Mouse (Mus musculus): ENCODE data around the gene Gabrr3. TPM values are rescaled to one million over a fixed set of nuclear protein-coding genes. Genes with fewer than 3 reads are reported as not detected.

Gabrr3 gene
- total RNA-seq, 2 experiments from 2014 or later: not detected

GRCm38 (mm10) chr16:59463567-59463966 is 56.4 kb downstream of the Gabrr3 start:
- ATAC-seq (replicated peaks; ENCODE audit: low FRiP score, low TSS enrichment, poor library complexity, severe bottlenecking): no peak

- no peak for ATAC-seq (replicated peaks; ENCODE audit: low FRiP score, low TSS enrichment, poor library complexity, severe bottlenecking)
Observed at GRCm38 (mm10) chr16:59463973-59464372, 56.8 kb downstream of the Gabrr3 start.

- no peak for ATAC-seq (replicated peaks; ENCODE audit: low FRiP score, low TSS enrichment, poor library complexity, severe bottlenecking)
Observed at GRCm38 (mm10) chr16:59469846-59470245, 62.7 kb downstream of the Gabrr3 start.

GRCm38 (mm10) chr16:59471637-59472278 is 64.6 kb downstream of the Gabrr3 start, which contains the start of gene Riox2:
Gene Riox2 (plus strand): TSS chr16:59471775.
- peak; percentile 91 for ATAC-seq (replicated peaks; ENCODE audit: low FRiP score, low TSS enrichment, poor library complexity, severe bottlenecking)

GRCm38 (mm10) chr16:59472546-59472945 is 65.4 kb downstream of the Gabrr3 start:
- no peak for ATAC-seq (replicated peaks; ENCODE audit: low FRiP score, low TSS enrichment, poor library complexity, severe bottlenecking)

GRCm38 (mm10) chr16:59474788-59475187 is 67.7 kb downstream of the Gabrr3 start:
- peak; percentile 69 for ATAC-seq (replicated peaks; ENCODE audit: low FRiP score, low TSS enrichment, poor library complexity, severe bottlenecking)

- ATAC-seq (replicated peaks; ENCODE audit: low FRiP score, low TSS enrichment, poor library complexity, severe bottlenecking): no peak
Observed at GRCm38 (mm10) chr16:59477955-59478354, 70.8 kb downstream of the Gabrr3 start.

- ATAC-seq (replicated peaks; ENCODE audit: low FRiP score, low TSS enrichment, poor library complexity, severe bottlenecking): no peak
Observed at GRCm38 (mm10) chr16:59487239-59487638, 80.1 kb downstream of the Gabrr3 start.

- ATAC-seq (replicated peaks; ENCODE audit: low FRiP score, low TSS enrichment, poor library complexity, severe bottlenecking): peak; percentile 90
Observed at GRCm38 (mm10) chr16:59487975-59488548, 80.9 kb downstream of the Gabrr3 start.

GRCm38 (mm10) chr16:59493199-59493598 is 86.1 kb downstream of the Gabrr3 start:
- ATAC-seq (replicated peaks; ENCODE audit: low FRiP score, low TSS enrichment, poor library complexity, severe bottlenecking): no peak

GRCm38 (mm10) chr16:59497947-59498346 is 90.8 kb downstream of the Gabrr3 start:
- no peak for ATAC-seq (replicated peaks; ENCODE audit: low FRiP score, low TSS enrichment, poor library complexity, severe bottlenecking)

- ATAC-seq (replicated peaks; ENCODE audit: low FRiP score, low TSS enrichment, poor library complexity, severe bottlenecking): no peak
Observed at GRCm38 (mm10) chr16:59499180-59499579, 92.0 kb downstream of the Gabrr3 start.

- ATAC-seq (replicated peaks; ENCODE audit: low FRiP score, low TSS enrichment, poor library complexity, severe bottlenecking): no peak
Observed at GRCm38 (mm10) chr16:59509830-59510229, 102.7 kb downstream of the Gabrr3 start.

Other genes starting within 250 kb of the Gabrr3 start
- not detected in 2 replicates for gene Olfr196, start 236.9 kb upstream of the Gabrr3 start, total RNA-seq (2014; fragmentation: Nextera tagmentation)
- gene Olfr196, start 236.9 kb upstream of the Gabrr3 start, total RNA-seq (2017): not detected in 2 replicates
- gene Olfr198, start 203.8 kb upstream of the Gabrr3 start, total RNA-seq (2014; fragmentation: Nextera tagmentation): not detected in 2 replicates
- gene Olfr198, start 203.8 kb upstream of the Gabrr3 start, total RNA-seq (2017): not detected in 2 replicates
- gene Olfr199, start 187.6 kb upstream of the Gabrr3 start, total RNA-seq (2014; fragmentation: Nextera tagmentation): not detected in 2 replicates
- not detected in 2 replicates for gene Olfr199, start 187.6 kb upstream of the Gabrr3 start, total RNA-seq (2017)
- gene Olfr201, start 134.7 kb upstream of the Gabrr3 start, total RNA-seq (2014; fragmentation: Nextera tagmentation): not detected in 2 replicates
- not detected in 2 replicates for gene Olfr201, start 134.7 kb upstream of the Gabrr3 start, total RNA-seq (2017)
- gene Olfr202, start 120.5 kb upstream of the Gabrr3 start, total RNA-seq (2014; fragmentation: Nextera tagmentation): not detected in 2 replicates
- not detected in 2 replicates for gene Olfr202, start 120.5 kb upstream of the Gabrr3 start, total RNA-seq (2017)
- gene Olfr203, start 108.5 kb upstream of the Gabrr3 start, total RNA-seq (2014; fragmentation: Nextera tagmentation): not detected in 2 replicates
- gene Olfr203, start 108.5 kb upstream of the Gabrr3 start, total RNA-seq (2017): not detected in 2 replicates
- gene Olfr204, start 89.1 kb upstream of the Gabrr3 start, total RNA-seq (2014; fragmentation: Nextera tagmentation): not detected in 2 replicates
- not detected in 2 replicates for gene Olfr204, start 89.1 kb upstream of the Gabrr3 start, total RNA-seq (2017)
- gene Olfr205, start 76.2 kb upstream of the Gabrr3 start, total RNA-seq (2014; fragmentation: Nextera tagmentation): not detected in 2 replicates
- gene Olfr205, start 76.2 kb upstream of the Gabrr3 start, total RNA-seq (2017): not detected in 2 replicates
- gene Olfr206, start 58.1 kb upstream of the Gabrr3 start, total RNA-seq (2014; fragmentation: Nextera tagmentation): not detected in 2 replicates
- not detected in 2 replicates for gene Olfr206, start 58.1 kb upstream of the Gabrr3 start, total RNA-seq (2017)
- not detected in 2 replicates for gene Olfr209, start 43.3 kb upstream of the Gabrr3 start, total RNA-seq (2014; fragmentation: Nextera tagmentation)
- gene Olfr209, start 43.3 kb upstream of the Gabrr3 start, total RNA-seq (2017): not detected in 2 replicates
- 42.7 and 62.1 TPM in 2 replicates for gene Riox2, start 64.4 kb downstream of the Gabrr3 start, total RNA-seq (2014; fragmentation: Nextera tagmentation)
- 73.2 and 88.1 TPM in 2 replicates for gene Riox2, start 64.4 kb downstream of the Gabrr3 start, total RNA-seq (2017)
- 1.1 TPM in 1 of 2 replicates, not detected in the other for gene Crybg3, start 193.6 kb downstream of the Gabrr3 start, total RNA-seq (2014; fragmentation: Nextera tagmentation)
- 1.2 and 3.9 TPM in 2 replicates for gene Crybg3, start 193.6 kb downstream of the Gabrr3 start, total RNA-seq (2017)
- gene Arl6, start 232.1 kb downstream of the Gabrr3 start, total RNA-seq (2014; fragmentation: Nextera tagmentation): 2.9 and 4.4 TPM in 2 replicates
- 9.3 and 13.8 TPM in 2 replicates for gene Arl6, start 232.1 kb downstream of the Gabrr3 start, total RNA-seq (2017)

Measured in megakaryocyte-erythroid progenitor cell, adult 5-6 weeks (primary cell).